8 mouse cellular contexts compared by ENCODE assay signal in genomic region chr19:57745579-57745978, GRCm38 (mm10).
DNase-seq lines count a peak whose midpoint lies in the region; ATAC-seq and TF ChIP-seq lines count a peak whose summit lies in the region.

No protein-coding gene starts in this region.

- no peak overlapping the region for H3K27ac ChIP-seq in hindbrain, embryonic 14.5 days
- no peak overlapping the region for H3K27ac ChIP-seq in hindbrain, embryonic 13.5 days
- no peak overlapping the region for H3K27ac ChIP-seq in MEL (ENCODE audit: control insufficient read depth, low read depth, low read length)
- no peak overlapping the region for H3K27ac ChIP-seq in midbrain, embryonic 14.5 days (replicated peaks; ENCODE audit: low read depth, low read length)

- TF ChIP-seq RAD21 in MEL (IDR thresholded peaks at IDR 0.05; ENCODE audit: low read depth, low read length), result peak; percentile 65

- no peaks in the 10 kb centered on the region for H3K79me2 ChIP-seq in MEL (ENCODE audit: control insufficient read depth, insufficient read depth, low read length, poor library complexity)

- ATAC-seq in hindbrain, embryonic 14.5 days (ENCODE audit: low FRiP score), result no peak
- no peak for ATAC-seq in hindbrain, embryonic 13.5 days (ENCODE audit: low FRiP score)
- ATAC-seq in midbrain, embryonic 14.5 days (ENCODE audit: low FRiP score, low TSS enrichment), result no peak
- ATAC-seq in inflammation-experienced regulatory T-cells, adult 6 months, result no peak
- no peak for ATAC-seq in megakaryocyte-erythroid progenitor cell, adult 5-6 weeks (replicated peaks; ENCODE audit: low FRiP score, low TSS enrichment, poor library complexity, severe bottlenecking)

- H3K9ac ChIP-seq in hindbrain, embryonic 14.5 days, result no peak overlapping the region
- H3K9ac ChIP-seq in hindbrain, embryonic 13.5 days, result no peak overlapping the region
- no peak overlapping the region for H3K9ac ChIP-seq in MEL (ENCODE audit: control insufficient read depth, low read depth, low read length, poor library complexity, severe bottlenecking)
- no peak overlapping the region for H3K9ac ChIP-seq in midbrain, embryonic 14.5 days (replicated peaks; ENCODE audit: low read length)

- WGBS in hindbrain, embryonic 14.5 days, result 64% methylated on average over 9 of the region's 9 CpGs
- 65% methylated on average over 9 of the region's 9 CpGs for WGBS in hindbrain, embryonic 13.5 days
- 63% methylated on average over 9 of the region's 9 CpGs for WGBS in midbrain, embryonic 14.5 days

- H3K9me3 ChIP-seq in hindbrain, embryonic 14.5 days (ENCODE audit: control insufficient read depth, low read length), result no peaks in the 10 kb centered on the region
- H3K9me3 ChIP-seq in hindbrain, embryonic 13.5 days, result no peaks in the 10 kb centered on the region
- no peaks in the 10 kb centered on the region for H3K9me3 ChIP-seq in MEL (replicated peaks; ENCODE audit: insufficient read depth, low read length)
- H3K9me3 ChIP-seq in midbrain, embryonic 14.5 days (ENCODE audit: control insufficient read depth, low read length), result no peaks in the 10 kb centered on the region

- no peaks in the 10 kb centered on the region for H3K27me3 ChIP-seq in hindbrain, embryonic 14.5 days (ENCODE audit: control insufficient read depth, insufficient read depth, low read length)
- no peaks in the 10 kb centered on the region for H3K27me3 ChIP-seq in hindbrain, embryonic 13.5 days
- no peaks in the 10 kb centered on the region for H3K27me3 ChIP-seq in MEL (ENCODE audit: control insufficient read depth in 1 of 2, insufficient read depth in 2 of 2, low read length in 2 of 2)
- no peaks in the 10 kb centered on the region for H3K27me3 ChIP-seq in midbrain, embryonic 14.5 days (ENCODE audit: control insufficient read depth, insufficient read depth, low read length)

- peak; percentile 81 for DNase-seq in hindbrain, embryonic 14.5 days (ENCODE audit: low spot score)
- DNase-seq in MEL (ENCODE audit: low read depth, low spot score), result peak; percentile 31
- peak; percentile 17 for DNase-seq in c-Kit-positive CD71-negative TER-119-negative erythroid progenitor cells, embryonic 14.5 days (ENCODE audit: low read depth)
- DNase-seq in layer of hippocampus, adult 18-20 months (ENCODE audit: low spot score in 2 of 2), result peak; percentile 44 to 69
- peak; percentile 84 for DNase-seq in midbrain, embryonic 14.5 days

- no peak for TF ChIP-seq EP300 in MEL (IDR thresholded peaks at IDR 0.05; ENCODE audit: low read depth in 1 of 2, low read length in 2 of 2)

- TF ChIP-seq POLR2A in MEL (IDR thresholded peaks at IDR 0.05; ENCODE audit: control insufficient read depth in 1 of 2, insufficient read depth in 1 of 2, low read depth in 1 of 2, low read length in 2 of 2, poor library complexity in 1 of 2), result no peak

- TF ChIP-seq CTCF in MEL (IDR thresholded peaks at IDR 0.05 in 2 of 3, conservative IDR thresholded peaks at IDR 0.05 in 1 of 3; ENCODE audit: control insufficient read depth in 1 of 3, insufficient read depth in 1 of 3, low read depth in 2 of 3, low read length in 3 of 3, poor library complexity in 1 of 3, severe bottlenecking in 1 of 3), result peak; percentile 34 to 65 (median 56); a peak in 5 of 6 replicates

- no peak overlapping the region for H3K4me3 ChIP-seq in hindbrain, embryonic 14.5 days (replicated peaks; ENCODE audit: low read length)
- no peak overlapping the region for H3K4me3 ChIP-seq in hindbrain, embryonic 13.5 days
- no peak overlapping the region for H3K4me3 ChIP-seq in MEL (ENCODE audit: control insufficient read depth in 1 of 2, insufficient read depth in 1 of 2, low read depth in 2 of 2, low read length in 2 of 2)
- H3K4me3 ChIP-seq in midbrain, embryonic 14.5 days (replicated peaks; ENCODE audit: low read depth, low read length), result no peak overlapping the region

- 0 out of 2 replicates have a peak, but pooled peaks cover 2% of the 10 kb centered on the region for H3K4me1 ChIP-seq in hindbrain, embryonic 14.5 days (replicated peaks; ENCODE audit: control insufficient read depth, insufficient read depth, low read length)
- H3K4me1 ChIP-seq in hindbrain, embryonic 13.5 days (replicated peaks), result no peaks in the 10 kb centered on the region
- no peaks in the 10 kb centered on the region; a peak in 1 of 4 replicates for H3K4me1 ChIP-seq in MEL (ENCODE audit: control insufficient read depth in 1 of 2, insufficient read depth in 2 of 2, low read length in 2 of 2)
- H3K4me1 ChIP-seq in midbrain, embryonic 14.5 days (ENCODE audit: control insufficient read depth, insufficient read depth, low read length), result no peaks in the 10 kb centered on the region

- H3K4me2 ChIP-seq in hindbrain, embryonic 14.5 days (replicated peaks), result no peak overlapping the region
- no peak overlapping the region for H3K4me2 ChIP-seq in hindbrain, embryonic 13.5 days
- no peak overlapping the region for H3K4me2 ChIP-seq in midbrain, embryonic 14.5 days (ENCODE audit: low read length)

- no peaks in the 10 kb centered on the region for H3K36me3 ChIP-seq in hindbrain, embryonic 14.5 days (replicated peaks; ENCODE audit: control insufficient read depth, insufficient read depth)
- H3K36me3 ChIP-seq in hindbrain, embryonic 13.5 days, result no peaks in the 10 kb centered on the region
- no peaks in the 10 kb centered on the region; a peak in 2 of 4 replicates for H3K36me3 ChIP-seq in MEL (ENCODE audit: control insufficient read depth in 1 of 2, insufficient read depth in 2 of 2, low read length in 2 of 2)
- peaks cover 11% of the 10 kb centered on the region; the same call in 1 of the 2 replicates for H3K36me3 ChIP-seq in midbrain, embryonic 14.5 days (ENCODE audit: control insufficient read depth, insufficient read depth, low read length)

TF ChIP-seq in MEL, 35 proteins besides CTCF, POLR2A, EP300 and RAD21:
- TF ChIP-seq MEF2A (IDR thresholded peaks at IDR 0.05; ENCODE audit: extremely low read depth, insufficient replicate concordance, low read depth, low read length, poor library complexity, severe bottlenecking), result no peak
- TF ChIP-seq RCOR1 (IDR thresholded peaks at IDR 0.05; ENCODE audit: low read depth, low read length), result no peak
- TF ChIP-seq POLR2AphosphoS2 (IDR thresholded peaks at IDR 0.05; ENCODE audit: low read length), result no peak
- peak; percentile 65 for TF ChIP-seq SMC3 (IDR thresholded peaks at IDR 0.05; ENCODE audit: low read depth, low read length)
- TF ChIP-seq ZC3H11A (IDR thresholded peaks at IDR 0.05; ENCODE audit: low read depth, low read length), result peak; percentile 9; the same call in 1 of the 2 replicates

Comparison
In these comparisons a context has a peak if more than half of its experiments do, and no peak if none do; other contexts are left out.
1. DNase-seq: peak in every context shown above with its lines; median percentile 84 in midbrain, embryonic 14.5 days; 81 in hindbrain, embryonic 14.5 days; 56 in layer of hippocampus, adult 18-20 months; 31 in MEL; 17 in c-Kit-positive CD71-negative TER-119-negative erythroid progenitor cells, embryonic 14.5 days.